Mouse (Mus musculus) forebrain, embryonic 11.5 days (tissue): ENCODE data around the gene Tle2. TPM values are rescaled to one million over a fixed set of nuclear protein-coding genes. Genes with fewer than 3 reads are reported as not detected.

ENCODE experiments used
- ATAC-seq: fragments of 200-750 bp; cut with Nextera tagmentation; replicated peaks from 2 replicates; pipeline ENCODE4 v1.8.0; 2017; ENCODE audit warnings: moderate TSS enrichment; ENCODE audit not compliant: low FRiP score
- DNase-seq: peaks from one replicate; pipeline ENCODE4 v3.0.0-alpha.2; 2017; ENCODE audit warnings: low spot score
- H3K27ac ChIP-seq: fragments of 300-500 bp; sonication (generic); 2 replicates; pipeline ENCODE4 v1.5.1; 2014; ENCODE audit warnings: low read depth, low read length
- H3K27me3 ChIP-seq: fragments of 300-500 bp; sonication (generic); 2 replicates; pipeline ENCODE4 v1.6.1; 2014; ENCODE audit warnings: mild to moderate bottlenecking, low read length, mixed read lengths; ENCODE audit not compliant: control insufficient read depth, insufficient read depth
- H3K36me3 ChIP-seq: fragments of 300-500 bp; sonication (generic); 2 replicates; pipeline ENCODE4 v1.6.1; 2014; ENCODE audit warnings: mild to moderate bottlenecking, low read length, moderate library complexity, mixed read lengths; ENCODE audit not compliant: control insufficient read depth, insufficient read depth
- H3K4me1 ChIP-seq: fragments of 300-500 bp; sonication (generic); replicated peaks from 2 replicates; pipeline ENCODE4 v1.6.1; 2014; ENCODE audit warnings: low read length, mixed read lengths; ENCODE audit not compliant: control insufficient read depth, insufficient read depth
- H3K4me2 ChIP-seq: fragments of 300-500 bp; sonication (generic); 2 replicates; pipeline ENCODE4 v1.6.1; 2014; ENCODE audit warnings: low read depth, mild to moderate bottlenecking, low read length, moderate library complexity, mixed read lengths; ENCODE audit not compliant: severe bottlenecking
- H3K4me3 ChIP-seq: fragments of 300-500 bp; sonication (generic); 2 replicates; pipeline ENCODE4 v1.5.1; 2014; ENCODE audit warnings: low read depth, low read length
- H3K9ac ChIP-seq: fragments of 300-500 bp; sonication (generic); 2 replicates; pipeline ENCODE4 v1.6.1; 2014; ENCODE audit warnings: low read length
- H3K9me3 ChIP-seq: fragments of 300-500 bp; sonication (generic); 2 replicates; pipeline ENCODE4 v1.6.1; 2016; ENCODE audit warnings: low read length, mixed read lengths; ENCODE audit not compliant: control insufficient read depth
- WGBS: fragments of 180-500 bp; shearing (Covaris S2); extraction: QIAGEN DNeasy Blood & Tissue Kit; methylation state at CpG from one replicate; pipeline ENCODE4 v1.1.7; 2014; 5-methylcytosine and 5-hydroxymethylcytosine counted together
- polyA plus RNA-seq: library from polyadenylated mRNA; unstranded; fragments of >200 nt; fragmentation: Nextera tagmentation; extraction: Ambion mirVana; gene quantifications from 2 replicates; pipeline ENCODE4 v1.2.1, GENCODE M21; 2014

The Tle2 gene
- polyA plus RNA-seq, 1 experiment from 2014 or later, result 8.1 TPM

GRCm38 (mm10) chr10:81619976-81620375 is 45.6 kb downstream of the Tle2 start:
- Histone ChIP-seq H3K27ac (no peak overlapping the region), H3K4me2 (no peak overlapping the region), H3K4me3 (no peak overlapping the region), H3K27me3 (no peaks in the 10 kb centered on the region), H3K36me3 (no peaks in the 10 kb centered on the region; the same call in 1 of the 2 replicates), H3K9me3 (no peaks in the 10 kb centered on the region), H3K9ac (no peak overlapping the region), H3K4me1 (no peaks in the 10 kb centered on the region)
- ATAC-seq (no peak), DNase-seq (no peak)
- 89% methylated on average over 5 of the region's 5 CpGs for WGBS

GRCm38 (mm10) chr10:81620786-81621185 is 46.4 kb downstream of the Tle2 start:
- ATAC-seq (no peak), DNase-seq (no peak)
- Histone ChIP-seq H3K27ac (no peak overlapping the region), H3K4me1 (no peaks in the 10 kb centered on the region), H3K4me3 (no peak overlapping the region), H3K9ac (no peak overlapping the region), H3K4me2 (no peak overlapping the region), H3K9me3 (no peaks in the 10 kb centered on the region), H3K27me3 (no peaks in the 10 kb centered on the region), H3K36me3 (no peaks in the 10 kb centered on the region; the same call in 1 of the 2 replicates)
- 67% methylated on average over 9 of the region's 9 CpGs for WGBS

GRCm38 (mm10) chr10:81623441-81623840 is 49.1 kb downstream of the Tle2 start:
- no peaks in the 10 kb centered on the region; the same call in 1 of the 2 replicates for H3K36me3 ChIP-seq

GRCm38 (mm10) chr10:81626101-81626993 is 52.0 kb downstream of the Tle2 start:
- ATAC-seq, result peak; percentile 1; the same call in 1 of the 2 replicates
- H3K27ac ChIP-seq, result peak overlapping the region; percentile 82; the same call in 1 of the 2 replicates

More at GRCm38 (mm10) chr10:81623441-81623840, 49.1 kb downstream of the Tle2 start:
- Histone ChIP-seq H3K27me3 (no peaks in the 10 kb centered on the region), H3K9me3 (no peaks in the 10 kb centered on the region), H3K4me2 (no peak overlapping the region), H3K4me1 (peaks cover 8% of the 10 kb centered on the region), H3K4me3 (no peak overlapping the region), H3K9ac (no peak overlapping the region), H3K27ac (no peak overlapping the region)
- no peak for DNase-seq
- WGBS, result 60% methylated on average over 8 of the region's 8 CpGs
- ATAC-seq, result no peak

GRCm38 (mm10) chr10:81626994-81627835 is 52.9 kb downstream of the Tle2 start, which contains the start of gene Sirt6:
TSS of gene Sirt6 (minus strand) at chr10:81627797.
- H3K27me3 ChIP-seq, result no peaks in the 10 kb centered on the region
- peak within 1 kb of the TSS; percentile 80 for H3K4me2 ChIP-seq
- DNase-seq (peak; percentile 94), ATAC-seq (peak; percentile 91)
- H3K9me3 ChIP-seq, result no peaks in the 10 kb centered on the region
- peak within 1 kb of the TSS; percentile 82 for H3K27ac ChIP-seq
- 5% methylated on average over 40 of the region's 40 CpGs for WGBS
- no peaks in the 10 kb centered on the region; the same call in 1 of the 2 replicates for H3K36me3 ChIP-seq
- peaks cover 8% of the 10 kb centered on the region for H3K4me1 ChIP-seq
- peak within 1 kb of the TSS; percentile 85 for H3K9ac ChIP-seq
- peak within 1 kb of the TSS; percentile 71 for H3K4me3 ChIP-seq

More at GRCm38 (mm10) chr10:81626101-81626993, 52.0 kb downstream of the Tle2 start:
- 93% methylated on average over 22 of the region's 22 CpGs for WGBS
- peak overlapping the region; percentile 71 for H3K4me3 ChIP-seq
- H3K4me1 ChIP-seq, result peaks cover 8% of the 10 kb centered on the region
- peak overlapping the region; percentile 80 for H3K4me2 ChIP-seq
- no peaks in the 10 kb centered on the region for H3K27me3 ChIP-seq
- no peaks in the 10 kb centered on the region for H3K9me3 ChIP-seq
- H3K9ac ChIP-seq, result peak overlapping the region; percentile 85
- H3K36me3 ChIP-seq, result no peaks in the 10 kb centered on the region; the same call in 1 of the 2 replicates
- no peak for DNase-seq

GRCm38 (mm10) chr10:81627836-81628220 is 53.5 kb downstream of the Tle2 start:
- peak overlapping the region; percentile 82 for H3K27ac ChIP-seq
- H3K9me3 ChIP-seq, result no peaks in the 10 kb centered on the region
- no peaks in the 10 kb centered on the region; the same call in 1 of the 2 replicates for H3K36me3 ChIP-seq
- peaks cover 8% of the 10 kb centered on the region for H3K4me1 ChIP-seq
- no peak for DNase-seq
- H3K4me2 ChIP-seq, result peak overlapping the region; percentile 80
- ATAC-seq, result peak; percentile 47
- no peaks in the 10 kb centered on the region for H3K27me3 ChIP-seq
- peak overlapping the region; percentile 71 for H3K4me3 ChIP-seq
- H3K9ac ChIP-seq, result peak overlapping the region; percentile 85
- 68% methylated on average over 7 of the region's 7 CpGs for WGBS

- DNase-seq, result no peak
- H3K36me3 ChIP-seq, result no peaks in the 10 kb centered on the region; the same call in 1 of the 2 replicates
- peak within 1 kb of the TSS; percentile 80 for H3K4me2 ChIP-seq
- H3K4me1 ChIP-seq, result peaks cover 8% of the 10 kb centered on the region
- H3K27me3 ChIP-seq, result no peaks in the 10 kb centered on the region
- 83% methylated on average over 16 of the region's 16 CpGs for WGBS
- ATAC-seq, result no peak
- peak within 1 kb of the TSS; percentile 82 for H3K27ac ChIP-seq
- no peaks in the 10 kb centered on the region for H3K9me3 ChIP-seq
- H3K9ac ChIP-seq, result peak within 1 kb of the TSS; percentile 85
- H3K4me3 ChIP-seq, result peak within 1 kb of the TSS; percentile 71
Observed at GRCm38 (mm10) chr10:81628390-81628789, 54.0 kb downstream of the Tle2 start, which contains the start of gene Ankrd24. TSS of gene Ankrd24 (plus strand) at chr10:81628540.
